Mouse (Mus musculus): ENCODE results near the gene Pdia3.

- TF ChIP-seq CTCF (IDR thresholded peaks at IDR 0.05; ENCODE audit: low read depth) = no peak
- no peak for TF ChIP-seq EP300 (optimal IDR thresholded peaks at IDR 0.05)
Measured at GRCm38 (mm10) chr2:121368831-121369230, 44.7 kb upstream of the Pdia3 start.
